Mouse (Mus musculus): ENCODE measurements around the gene Sox18. TPM values are rescaled to one million over a fixed set of nuclear protein-coding genes. Genes with fewer than 3 reads are reported as not detected.

The Sox18 gene
- total RNA-seq, 1 experiment from 2014 or later: not detected

DNA sequence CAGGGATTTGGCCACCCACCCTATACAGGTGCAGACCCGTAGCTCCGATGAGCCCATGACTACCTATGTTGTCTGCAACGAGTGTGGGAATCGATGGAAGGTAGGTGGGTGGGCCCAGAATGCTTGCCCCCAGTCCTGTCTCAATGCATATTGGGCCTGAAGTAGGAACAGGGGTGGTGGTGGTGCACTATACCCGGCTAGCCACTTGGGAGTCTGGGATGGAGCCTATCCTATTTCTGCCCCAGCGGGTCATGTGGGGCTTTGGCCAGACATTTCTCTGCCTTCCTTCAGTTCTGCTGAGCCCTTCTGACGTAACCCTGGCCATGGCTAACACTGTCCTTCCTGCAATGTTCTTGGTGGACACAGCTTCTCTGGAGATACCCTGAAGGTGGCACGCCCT, 16.1 kb upstream of the Sox18 start:
- no peak for ATAC-seq (replicated peaks in 1 of 2; ENCODE audit: insufficient read depth in 1 of 2, low FRiP score in 2 of 2, low TSS enrichment in 1 of 2, low read depth in 1 of 2, poor library complexity in 2 of 2, severe bottlenecking in 2 of 2)

DNA sequence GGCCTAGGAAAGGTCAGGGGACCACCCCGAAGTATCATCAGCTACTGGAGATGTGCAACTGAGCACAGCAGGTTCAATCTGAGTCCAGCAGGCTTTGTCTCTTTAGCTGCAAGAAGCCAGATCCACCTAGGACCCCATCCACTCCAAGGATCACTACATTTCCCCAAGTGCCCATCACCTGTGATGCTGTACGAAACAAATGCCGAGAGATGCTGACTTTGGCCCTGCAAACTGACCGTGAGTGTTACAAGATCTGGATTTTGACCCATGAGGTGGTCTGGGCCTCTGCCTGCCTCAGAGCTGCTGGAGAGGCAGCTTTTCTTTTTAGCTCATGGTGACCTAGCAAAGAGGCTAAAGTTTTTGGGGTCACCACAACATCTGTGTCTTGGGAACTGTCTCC, 14.2 kb upstream of the Sox18 start:
- ATAC-seq (replicated peaks in 1 of 2; ENCODE audit: insufficient read depth in 1 of 2, low FRiP score in 2 of 2, low TSS enrichment in 1 of 2, low read depth in 1 of 2, poor library complexity in 2 of 2, severe bottlenecking in 2 of 2): no peak

DNA sequence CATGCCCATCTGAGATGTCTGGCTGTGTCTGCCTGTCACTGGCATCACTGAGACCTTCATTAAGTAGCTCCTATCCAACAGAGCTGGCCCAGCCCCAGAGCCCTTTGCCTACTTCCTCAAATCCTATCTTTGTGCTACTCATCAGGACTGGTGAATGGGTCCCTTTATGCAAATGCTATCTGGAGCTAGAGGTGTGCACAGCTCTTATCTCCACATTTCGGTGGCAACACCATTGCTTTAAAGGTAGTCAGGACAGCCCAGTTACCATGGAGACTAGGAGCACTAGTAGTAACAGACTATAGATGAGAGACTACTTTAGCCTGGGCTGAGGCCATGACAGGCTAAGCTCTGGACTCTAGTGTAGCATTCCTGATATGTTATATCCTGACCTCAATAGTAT, 13.3 kb upstream of the Sox18 start:
- ATAC-seq (replicated peaks in 1 of 2; ENCODE audit: insufficient read depth in 1 of 2, low FRiP score in 2 of 2, low TSS enrichment in 1 of 2, low read depth in 1 of 2, poor library complexity in 2 of 2, severe bottlenecking in 2 of 2): no peak

DNA sequence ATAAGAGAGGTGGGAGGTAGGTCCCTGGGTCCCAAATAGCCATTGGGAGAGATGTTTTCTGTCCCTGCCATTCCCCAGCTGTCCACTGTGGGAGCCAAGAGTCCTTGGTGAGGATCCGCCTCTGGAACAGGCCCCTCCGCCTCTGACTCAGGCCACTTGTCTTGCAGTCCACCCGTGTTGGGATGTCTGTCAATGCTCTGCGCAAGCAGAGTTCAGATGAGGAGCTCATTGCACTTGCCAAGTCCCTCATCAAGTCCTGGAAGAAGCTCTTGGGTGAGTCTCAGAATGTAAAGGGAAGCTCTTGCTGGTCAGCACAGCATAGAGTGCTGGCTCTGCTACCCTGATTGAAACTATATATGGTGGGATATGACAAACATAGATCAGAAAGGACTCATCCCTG, 11.9 kb upstream of the Sox18 start:
- no peak for ATAC-seq (replicated peaks in 1 of 2; ENCODE audit: insufficient read depth in 1 of 2, low FRiP score in 2 of 2, low TSS enrichment in 1 of 2, low read depth in 1 of 2, poor library complexity in 2 of 2, severe bottlenecking in 2 of 2)

DNA sequence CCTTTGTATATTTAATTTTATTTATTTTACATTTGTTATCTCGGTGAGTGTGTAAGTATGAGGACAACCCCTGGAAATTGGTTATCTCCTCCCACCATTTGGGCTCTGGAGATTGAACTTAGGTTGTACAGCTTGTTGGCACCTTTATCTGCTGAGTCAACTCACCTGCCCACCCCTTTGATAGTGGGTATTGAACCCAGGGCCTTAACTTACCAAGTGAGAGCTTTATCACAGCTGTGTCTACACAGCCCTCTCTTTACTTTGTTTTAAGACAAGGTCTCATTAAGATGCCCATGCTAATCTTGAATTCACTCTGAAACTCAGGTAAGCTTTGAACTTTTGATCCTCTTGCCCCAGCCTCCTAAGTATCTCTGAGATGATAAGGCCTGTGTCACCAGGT, 10.5 kb upstream of the Sox18 start:
- no peak for ATAC-seq (replicated peaks in 1 of 2; ENCODE audit: insufficient read depth in 1 of 2, low FRiP score in 2 of 2, low TSS enrichment in 1 of 2, low read depth in 1 of 2, poor library complexity in 2 of 2, severe bottlenecking in 2 of 2)

DNA sequence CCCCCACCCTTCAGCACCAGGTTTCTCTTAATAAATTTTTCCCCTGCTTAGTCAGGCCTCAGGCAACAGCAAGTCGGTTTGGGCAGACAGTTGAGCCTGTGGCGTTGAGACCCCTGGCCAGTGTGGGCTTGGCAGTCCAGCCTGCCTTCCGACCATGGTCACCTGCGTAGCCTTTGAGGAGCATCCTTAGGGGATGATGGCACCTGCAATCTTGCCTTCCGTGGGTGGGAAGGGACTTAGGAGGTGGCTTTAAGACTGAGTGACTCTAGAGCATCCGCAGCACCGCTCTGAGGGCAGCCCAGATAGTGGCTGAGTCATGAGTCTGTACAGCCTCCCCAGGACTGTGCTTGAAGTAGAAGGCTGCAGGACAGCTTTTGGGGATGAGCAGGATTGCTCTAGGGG, 9.3 kb upstream of the Sox18 start:
- ATAC-seq (replicated peaks in 1 of 2; ENCODE audit: insufficient read depth in 1 of 2, low FRiP score in 2 of 2, low TSS enrichment in 1 of 2, low read depth in 1 of 2, poor library complexity in 2 of 2, severe bottlenecking in 2 of 2): 0 out of 4 replicates have a peak, but pooled peaks of 1 of the 2 experiments have one; percentile 10

DNA sequence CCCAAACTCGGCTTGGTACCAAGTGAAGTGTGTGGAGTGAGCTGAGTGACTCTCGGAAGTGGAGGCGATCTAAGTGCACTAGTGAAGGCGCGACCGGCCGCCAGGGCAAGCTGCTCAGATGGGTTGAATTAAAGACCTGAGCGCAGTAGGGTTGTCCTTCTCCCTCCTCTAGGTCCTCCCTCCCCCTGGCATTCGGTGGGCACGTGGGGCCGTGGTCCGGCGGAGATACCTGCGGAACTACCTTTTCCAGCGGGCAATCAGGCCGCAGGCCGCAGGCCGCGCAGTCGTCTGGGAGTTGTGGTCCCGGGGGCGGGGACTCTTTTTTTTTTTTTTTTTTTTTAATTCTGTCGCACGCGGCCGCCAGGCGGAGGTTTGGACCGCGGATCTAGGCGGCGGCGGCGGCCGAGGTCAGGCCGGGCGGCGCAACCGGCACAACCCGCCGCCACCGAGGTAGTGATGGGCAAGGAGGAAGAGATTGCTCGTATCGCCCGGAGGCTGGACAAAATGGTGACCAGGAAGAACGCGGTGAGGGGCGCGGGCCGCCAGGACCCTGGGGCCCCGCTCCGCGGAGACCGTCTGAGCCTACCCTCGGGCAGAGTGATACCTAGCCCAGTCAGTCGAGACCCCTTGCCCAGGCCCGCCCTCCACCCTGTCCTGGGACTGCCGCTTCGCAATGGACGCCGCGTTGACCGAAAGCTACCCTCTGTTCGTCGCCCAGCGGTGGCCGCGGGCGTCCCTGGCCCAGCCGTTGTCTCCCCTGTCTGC, 8.7 kb upstream of the Sox18 start, which contains the start of gene Tcea2:
TSS of gene Tcea2 (plus strand) at position 360 of the 765 bp plus-strand sequence.
- peak; percentile 38 to 52 for ATAC-seq (replicated peaks in 1 of 2; ENCODE audit: insufficient read depth in 1 of 2, low FRiP score in 2 of 2, low TSS enrichment in 1 of 2, low read depth in 1 of 2, poor library complexity in 2 of 2, severe bottlenecking in 2 of 2)

DNA sequence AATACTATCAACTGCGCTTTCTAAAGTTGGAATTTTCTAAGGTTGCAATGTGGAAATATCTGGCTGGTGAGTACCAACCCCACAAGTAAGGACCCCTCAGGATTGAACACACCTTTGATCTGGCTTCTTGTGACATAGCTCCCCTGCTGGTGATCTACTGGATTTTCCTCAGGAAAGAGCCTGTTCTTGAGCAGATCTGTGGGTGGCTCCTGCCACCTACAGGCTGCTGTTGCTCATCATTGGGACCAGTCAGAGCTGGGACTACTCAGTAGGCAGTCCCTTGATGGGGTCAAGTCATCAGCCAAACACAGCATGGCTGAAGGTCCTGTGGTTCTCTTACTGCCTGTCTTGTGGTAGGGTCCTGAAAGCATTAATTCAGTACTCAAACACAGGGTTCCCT, 7.3 kb upstream of the Sox18 start:
- ATAC-seq (replicated peaks in 1 of 2; ENCODE audit: insufficient read depth in 1 of 2, low FRiP score in 2 of 2, low TSS enrichment in 1 of 2, low read depth in 1 of 2, poor library complexity in 2 of 2, severe bottlenecking in 2 of 2): peak; percentile 74 to 77

DNA sequence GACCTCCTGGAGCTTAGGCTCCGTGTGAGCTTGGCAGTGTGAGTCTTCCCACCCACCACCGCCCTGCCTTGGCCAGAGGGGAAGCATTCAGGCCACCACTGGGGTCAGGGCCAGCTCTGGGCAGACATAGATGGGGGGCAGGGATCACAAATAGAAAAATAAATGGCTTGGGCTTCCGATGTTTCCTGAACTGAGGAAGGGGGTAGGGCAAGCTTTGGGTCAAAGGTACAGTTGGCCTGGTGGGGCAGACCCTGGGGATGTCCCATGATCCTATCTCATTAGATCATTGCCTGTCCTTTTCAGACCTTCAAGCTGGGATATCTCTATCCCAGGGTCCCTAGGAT, 6.3 kb upstream of the Sox18 start:
- ATAC-seq (replicated peaks in 1 of 2; ENCODE audit: insufficient read depth in 1 of 2, low FRiP score in 2 of 2, low TSS enrichment in 1 of 2, low read depth in 1 of 2, poor library complexity in 2 of 2, severe bottlenecking in 2 of 2): no peak

DNA sequence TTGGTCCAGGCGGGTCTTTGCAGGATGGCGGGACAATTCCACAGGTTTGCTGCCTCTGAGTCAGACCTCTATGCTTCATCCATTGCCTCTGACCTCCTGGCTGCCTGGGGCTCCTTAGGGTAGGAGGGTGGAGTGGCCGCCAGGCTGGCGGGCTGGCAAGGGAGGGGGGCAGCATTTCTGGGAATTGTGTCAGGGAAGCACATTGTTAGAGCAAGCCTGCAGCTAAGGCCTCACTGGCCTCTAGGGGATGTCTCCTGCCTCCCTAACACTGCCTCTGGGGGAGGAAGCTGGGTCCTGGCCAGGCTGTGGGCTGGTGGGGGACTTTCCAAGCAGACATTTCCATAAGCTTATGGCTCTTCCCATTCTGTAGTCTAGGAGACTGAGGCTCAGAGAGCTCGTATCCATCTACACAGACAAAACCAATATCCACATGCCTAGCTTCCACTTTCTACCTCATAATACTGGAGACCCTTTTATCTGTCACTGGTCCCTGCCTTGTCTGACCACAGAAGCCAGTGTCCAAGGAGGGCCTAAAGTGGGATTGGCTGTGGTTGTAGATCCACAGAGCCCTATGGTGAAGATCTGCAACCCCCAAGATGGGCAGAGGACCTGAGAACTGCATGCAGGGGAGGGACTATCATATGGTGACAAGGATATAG, 5.8 kb upstream of the Sox18 start:
- no peak for ATAC-seq (replicated peaks in 1 of 2; ENCODE audit: insufficient read depth in 1 of 2, low FRiP score in 2 of 2, low TSS enrichment in 1 of 2, low read depth in 1 of 2, poor library complexity in 2 of 2, severe bottlenecking in 2 of 2)

DNA sequence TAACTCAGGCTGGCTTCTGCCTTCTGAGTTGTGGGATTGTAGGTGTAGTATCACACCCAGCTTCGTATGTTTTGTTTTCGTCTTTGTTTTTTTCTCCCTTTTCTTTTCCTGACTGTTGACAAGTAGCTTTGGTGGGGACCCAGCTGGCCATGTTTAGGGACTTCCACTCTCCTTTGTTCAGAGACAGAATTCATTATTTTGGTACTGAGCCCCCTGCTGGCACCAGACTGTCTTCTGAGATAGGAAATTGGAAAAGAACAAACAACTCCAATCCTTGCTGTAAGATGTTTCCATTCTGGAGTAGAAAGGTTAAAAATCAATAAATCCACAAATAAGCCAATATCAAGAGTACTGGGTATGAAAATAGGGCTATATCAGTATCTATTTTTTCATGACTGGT, 5.0 kb upstream of the Sox18 start:
- ATAC-seq (replicated peaks in 1 of 2; ENCODE audit: insufficient read depth in 1 of 2, low FRiP score in 2 of 2, low TSS enrichment in 1 of 2, low read depth in 1 of 2, poor library complexity in 2 of 2, severe bottlenecking in 2 of 2): no peak

DNA sequence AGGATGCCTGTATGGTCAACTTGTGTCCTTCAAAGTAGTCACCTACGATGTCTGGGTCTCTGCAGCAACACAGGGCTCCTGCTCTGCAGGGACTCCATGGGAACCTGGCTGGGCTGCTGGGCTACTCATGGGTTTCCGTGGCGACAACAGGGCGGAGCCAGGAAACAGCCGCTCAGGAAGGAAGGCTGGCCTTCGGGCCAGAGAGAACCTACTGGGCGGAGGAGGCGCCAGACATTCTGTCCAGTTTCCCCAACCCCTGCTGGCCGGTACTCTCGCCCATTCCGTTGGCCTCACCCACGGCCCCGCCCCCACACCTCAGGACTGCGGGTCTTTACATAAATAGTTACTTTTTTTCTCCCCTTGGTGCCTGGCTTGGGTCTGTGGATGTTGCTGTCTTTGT, 4.0 kb upstream of the Sox18 start:
- ATAC-seq (replicated peaks in 1 of 2; ENCODE audit: insufficient read depth in 1 of 2, low FRiP score in 2 of 2, low TSS enrichment in 1 of 2, low read depth in 1 of 2, poor library complexity in 2 of 2, severe bottlenecking in 2 of 2): peak; percentile 47 to 54

DNA sequence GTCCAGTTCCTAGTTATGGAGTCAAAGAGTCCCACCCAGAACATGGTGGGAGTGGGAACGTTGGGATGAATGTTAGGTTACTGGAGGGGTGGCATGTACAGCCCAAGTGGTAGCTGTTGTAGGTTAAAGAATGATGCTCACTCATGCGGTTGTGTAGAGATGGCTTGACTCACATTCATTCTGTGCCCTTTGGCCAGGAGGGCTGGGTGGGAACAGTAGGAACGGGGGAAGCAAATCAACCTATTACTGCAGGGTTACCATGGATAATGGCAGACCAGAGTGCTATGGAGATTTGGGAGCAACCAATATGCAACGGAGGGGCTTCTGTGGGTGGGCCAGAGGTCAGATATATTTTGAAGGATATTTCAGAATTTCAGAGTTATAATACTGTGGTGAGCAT, 3.5 kb upstream of the Sox18 start:
- ATAC-seq (replicated peaks in 1 of 2; ENCODE audit: insufficient read depth in 1 of 2, low FRiP score in 2 of 2, low TSS enrichment in 1 of 2, low read depth in 1 of 2, poor library complexity in 2 of 2, severe bottlenecking in 2 of 2): no peak

DNA sequence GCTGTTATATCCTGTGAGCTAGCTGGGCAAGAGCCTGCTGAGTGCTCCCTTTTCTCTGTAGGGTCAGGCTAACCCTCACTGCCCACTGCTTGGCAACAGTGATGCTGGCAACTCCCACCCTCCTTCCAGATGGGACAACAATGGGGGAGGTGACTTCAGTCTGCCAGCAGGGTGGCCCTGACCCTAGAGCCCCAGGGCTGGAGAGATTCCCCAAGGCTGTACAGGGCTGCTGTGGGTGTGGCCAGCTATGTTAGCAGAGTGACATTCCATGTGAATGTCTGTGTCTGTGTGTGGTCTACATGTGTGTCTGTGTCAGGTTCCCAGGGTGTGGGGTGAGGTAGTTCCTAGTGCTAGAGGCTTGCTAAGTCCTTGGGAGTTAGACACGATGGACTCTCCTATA, 2.1 kb upstream of the Sox18 start:
- ATAC-seq (replicated peaks in 1 of 2; ENCODE audit: insufficient read depth in 1 of 2, low FRiP score in 2 of 2, low TSS enrichment in 1 of 2, low read depth in 1 of 2, poor library complexity in 2 of 2, severe bottlenecking in 2 of 2): no peak

DNA sequence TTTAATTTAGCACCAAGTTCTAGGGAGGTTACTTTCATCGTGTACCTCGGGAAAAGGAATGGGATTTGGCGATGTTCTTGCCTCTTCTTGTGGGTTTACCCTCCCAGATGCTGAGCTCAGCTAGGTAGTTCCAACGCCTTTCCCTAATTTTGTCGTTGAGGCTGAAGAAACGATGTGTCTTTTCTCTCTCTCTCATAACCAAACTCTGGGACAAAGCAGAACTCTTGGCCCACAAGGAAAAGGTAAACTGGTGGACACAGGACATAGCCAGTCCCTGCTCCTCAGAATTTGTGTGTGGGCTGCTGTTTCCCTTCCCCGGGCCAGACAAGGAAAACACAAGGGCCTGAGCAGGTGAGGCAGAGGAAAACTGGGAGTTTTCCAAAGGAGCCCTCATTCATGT, 544 bp upstream of the Sox18 start:
- no peak for ATAC-seq (replicated peaks in 1 of 2; ENCODE audit: insufficient read depth in 1 of 2, low FRiP score in 2 of 2, low TSS enrichment in 1 of 2, low read depth in 1 of 2, poor library complexity in 2 of 2, severe bottlenecking in 2 of 2)

DNA sequence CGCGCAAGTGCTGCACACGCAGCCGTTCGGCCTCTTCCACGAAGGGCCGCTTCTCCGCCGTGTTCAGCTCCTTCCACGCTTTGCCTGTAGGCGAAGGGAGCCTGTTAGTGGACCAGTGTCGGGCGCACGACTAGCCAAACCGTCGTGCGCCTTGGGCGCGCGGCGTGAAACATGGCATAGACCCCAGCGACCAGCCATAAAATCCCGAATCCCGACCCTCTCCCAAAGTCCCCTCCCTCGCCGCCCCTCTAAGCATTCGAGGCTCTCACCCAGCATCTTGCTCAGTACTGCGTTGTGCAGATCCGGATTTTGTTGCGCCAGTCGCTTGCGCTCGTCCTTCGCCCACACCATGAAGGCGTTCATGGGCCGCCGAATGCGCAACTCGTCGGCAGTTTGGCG, 528 bp downstream of the Sox18 start:
- ATAC-seq (replicated peaks in 1 of 2; ENCODE audit: insufficient read depth in 1 of 2, low FRiP score in 2 of 2, low TSS enrichment in 1 of 2, low read depth in 1 of 2, poor library complexity in 2 of 2, severe bottlenecking in 2 of 2): no peak

DNA sequence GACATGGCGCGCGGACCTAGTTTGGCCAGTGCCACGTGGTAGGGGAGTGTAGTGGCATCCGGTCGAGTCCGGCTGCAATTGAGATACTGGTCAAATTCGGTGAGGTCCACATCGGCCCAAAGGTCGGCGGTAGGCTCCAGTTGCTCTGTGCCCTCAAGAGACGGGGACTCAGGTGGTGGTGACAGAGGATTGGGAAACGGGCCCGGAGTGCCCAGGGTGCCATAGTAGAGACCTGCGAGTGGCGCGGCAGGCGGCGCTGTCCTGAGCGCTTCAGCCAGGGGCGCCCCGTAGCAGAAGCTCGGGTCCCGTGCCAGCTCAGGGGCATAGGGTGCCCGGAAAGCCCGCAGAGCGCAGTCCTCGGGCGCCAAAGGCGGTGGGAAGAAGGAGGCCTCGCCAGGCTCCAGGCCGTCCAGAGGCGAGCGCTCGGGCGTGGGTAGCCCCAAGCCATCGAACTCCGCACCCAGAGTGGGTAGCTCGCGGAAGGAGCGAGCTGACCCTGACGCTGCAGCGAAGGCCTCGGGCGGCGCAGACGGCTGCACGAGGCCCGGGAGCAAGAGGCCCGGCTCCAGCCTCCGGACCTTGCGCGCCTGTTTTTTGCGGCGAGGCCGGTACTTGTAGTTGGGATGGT, 1.0 kb downstream of the Sox18 start:
- ATAC-seq (replicated peaks in 1 of 2; ENCODE audit: insufficient read depth in 1 of 2, low FRiP score in 2 of 2, low TSS enrichment in 1 of 2, low read depth in 1 of 2, poor library complexity in 2 of 2, severe bottlenecking in 2 of 2): peak; percentile 7 to 50; a peak in 2 of 4 replicates

DNA sequence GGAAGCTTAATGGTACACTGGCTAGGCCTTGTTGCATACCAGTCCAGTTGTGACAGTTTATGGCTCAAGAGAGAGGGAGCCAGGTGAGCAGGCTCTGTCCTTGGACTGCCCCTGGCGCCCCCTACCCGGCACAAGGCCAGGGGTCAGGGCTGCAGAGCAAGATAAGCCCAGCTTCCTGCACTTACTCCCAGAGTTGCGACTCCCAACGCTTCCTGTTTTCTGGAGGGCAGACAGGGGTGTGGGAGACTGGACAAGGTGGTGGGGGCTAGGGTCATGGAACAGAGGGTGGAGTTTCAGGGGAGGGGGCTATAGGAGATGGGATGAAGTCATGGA, 8.2 kb downstream of the Sox18 start:
- ATAC-seq (replicated peaks in 1 of 2; ENCODE audit: insufficient read depth in 1 of 2, low FRiP score in 2 of 2, low TSS enrichment in 1 of 2, low read depth in 1 of 2, poor library complexity in 2 of 2, severe bottlenecking in 2 of 2): no peak

Measured in hematopoietic stem cell, adult 5-6 weeks (primary cell).